In the genomic region with DNA sequence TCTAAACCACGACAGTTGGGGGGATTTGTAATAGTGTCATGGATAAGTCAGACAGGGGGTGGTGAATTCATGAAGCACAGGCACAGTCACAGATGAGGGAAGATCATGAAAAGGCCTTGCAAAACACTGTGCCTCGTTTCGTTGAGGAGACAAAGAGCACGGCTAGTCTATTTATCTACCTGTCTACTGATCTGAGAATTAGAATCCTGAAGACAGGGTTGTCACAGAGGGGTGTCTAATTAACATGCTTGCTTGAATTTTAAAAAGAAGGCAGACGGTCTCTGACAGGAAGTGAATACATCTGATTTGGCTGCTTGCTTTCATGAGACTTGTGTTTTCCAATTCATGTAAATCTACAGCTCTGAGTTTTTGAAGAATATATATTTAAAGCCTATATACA, we compare ENCODE assay signal across 21 mouse cellular contexts. TPM values are rescaled to one million over a fixed set of nuclear protein-coding genes. Genes with fewer than 3 reads are reported as not detected.
A peak's percentile ranks its signal among the peaks of the same experiment; 100 is the strongest.
DNase-seq lines count a peak whose midpoint lies in the region; ATAC-seq and TF ChIP-seq lines count a peak whose summit lies in the region.
"Had no signal": no experiment of that assay in that cellular context is flagged by ENCODE, and none has a peak within 500 bp of the region (broad histone marks: within the 10 kb centered on the region; RNA-seq: fewer than 3 reads in every experiment).

No protein-coding gene starts in this region.

- H3K27me3 ChIP-seq in forebrain, embryonic 15.5 days: no peaks in the 10 kb centered on the region
- H3K27me3 ChIP-seq in forebrain, embryonic 11.5 days (ENCODE audit: control insufficient read depth, insufficient read depth, low read length): no peaks in the 10 kb centered on the region
- no peaks in the 10 kb centered on the region for H3K27me3 ChIP-seq in hindbrain, postnatal 0 days (ENCODE audit: insufficient read depth, low read length)
- no peaks in the 10 kb centered on the region for H3K27me3 ChIP-seq in hindbrain, embryonic 11.5 days (ENCODE audit: control insufficient read depth, insufficient read depth, low read length)
- no peaks in the 10 kb centered on the region for H3K27me3 ChIP-seq in forebrain, embryonic 16.5 days (replicated peaks; ENCODE audit: control insufficient read depth, insufficient read depth, low read length)
- H3K27me3 ChIP-seq: heart, embryonic 13.5 days; hindbrain, embryonic 15.5 days; intestine, embryonic 15.5 days had no signal

- no peak overlapping the region for H3K4me2 ChIP-seq in forebrain, embryonic 15.5 days (replicated peaks)
- H3K4me2 ChIP-seq in forebrain, embryonic 11.5 days (ENCODE audit: low read depth, low read length, severe bottlenecking): no peak overlapping the region
- no peak overlapping the region for H3K4me2 ChIP-seq in hindbrain, postnatal 0 days (ENCODE audit: low read depth, low read length)
- no peak overlapping the region for H3K4me2 ChIP-seq in hindbrain, embryonic 11.5 days (replicated peaks; ENCODE audit: low read depth, low read length)
- no peak overlapping the region for H3K4me2 ChIP-seq in forebrain, embryonic 16.5 days (ENCODE audit: low read length)
- H3K4me2 ChIP-seq: heart, embryonic 13.5 days; hindbrain, embryonic 15.5 days; intestine, embryonic 15.5 days had no signal

- no peak for DNase-seq in forebrain, embryonic 11.5 days (ENCODE audit: low spot score)
- peak; percentile 13 for DNase-seq in hindbrain, postnatal 0 days (ENCODE audit: low spot score)
- no peak for DNase-seq in hindbrain, embryonic 11.5 days (ENCODE audit: low spot score)
- DNase-seq in brain, embryonic 14.5 days (ENCODE audit: low read depth): peak; percentile 72
- no peak for DNase-seq in spleen, adult 12 weeks (ENCODE audit: low spot score)
- DNase-seq: adrenal gland, adult 2 months; adrenal gland, postnatal 14 days; cerebellum, adult 18-20 months; cerebellum, adult 9-10 months; cerebellum, postnatal 14 days; gastrocnemius, postnatal 25 days; heart, adult 2 months; kidney, adult 11 months; kidney, adult 8-10 months had no signal

- TF ChIP-seq CTCF in hindbrain, postnatal 0 days (IDR thresholded peaks at IDR 0.05; ENCODE audit: low read depth): no peak
- TF ChIP-seq CTCF in brain, embryonic 14.5 days (IDR thresholded peaks at IDR 0.05; ENCODE audit: borderline replicate concordance, extremely low read depth, insufficient read depth, insufficient read length): no peak

- peaks cover 46% of the 10 kb centered on the region for H3K4me1 ChIP-seq in forebrain, embryonic 15.5 days
- H3K4me1 ChIP-seq in forebrain, embryonic 11.5 days (replicated peaks; ENCODE audit: control insufficient read depth, insufficient read depth, low read length): peaks cover 4% of the 10 kb centered on the region; the same call in 1 of the 2 replicates
- 0 out of 2 replicates have a peak, but pooled peaks cover 6% of the 10 kb centered on the region for H3K4me1 ChIP-seq in hindbrain, postnatal 0 days (ENCODE audit: insufficient read depth, low read length)
- 0 out of 2 replicates have a peak, but pooled peaks cover 3% of the 10 kb centered on the region for H3K4me1 ChIP-seq in hindbrain, embryonic 11.5 days (replicated peaks; ENCODE audit: control insufficient read depth, insufficient read depth, low read length)
- H3K4me1 ChIP-seq in forebrain, embryonic 16.5 days (replicated peaks; ENCODE audit: control insufficient read depth, insufficient read depth, low read length): peaks cover 41% of the 10 kb centered on the region

- 8% methylated on average over 5 of the region's 5 CpGs for WGBS in forebrain, embryonic 15.5 days
- 22% methylated on average over 5 of the region's 5 CpGs for WGBS in forebrain, embryonic 11.5 days
- WGBS in hindbrain, postnatal 0 days: 22% methylated on average over 5 of the region's 5 CpGs
- 28% methylated on average over 5 of the region's 5 CpGs for WGBS in hindbrain, embryonic 11.5 days
- 9% methylated on average over 5 of the region's 5 CpGs for WGBS in forebrain, embryonic 16.5 days

- H3K36me3 ChIP-seq in forebrain, embryonic 15.5 days: no peaks in the 10 kb centered on the region
- no peaks in the 10 kb centered on the region for H3K36me3 ChIP-seq in forebrain, embryonic 11.5 days (ENCODE audit: control insufficient read depth, insufficient read depth, low read length)
- no peaks in the 10 kb centered on the region for H3K36me3 ChIP-seq in hindbrain, postnatal 0 days (ENCODE audit: insufficient read depth, low read length)
- no peaks in the 10 kb centered on the region for H3K36me3 ChIP-seq in hindbrain, embryonic 11.5 days (ENCODE audit: control insufficient read depth, insufficient read depth, low read length)
- no peaks in the 10 kb centered on the region for H3K36me3 ChIP-seq in forebrain, embryonic 16.5 days (ENCODE audit: control insufficient read depth, insufficient read depth)
- H3K36me3 ChIP-seq: heart, embryonic 10.5 days; heart, embryonic 13.5 days; hindbrain, embryonic 15.5 days; intestine, embryonic 15.5 days had no signal

- ATAC-seq in forebrain, embryonic 15.5 days (replicated peaks): no peak; the same call in 1 of the 2 replicates
- no peak for ATAC-seq in forebrain, embryonic 11.5 days (replicated peaks; ENCODE audit: low FRiP score)
- no peak for ATAC-seq in hindbrain, postnatal 0 days
- ATAC-seq in hindbrain, embryonic 11.5 days (ENCODE audit: low FRiP score): no peak
- ATAC-seq in forebrain, embryonic 16.5 days: peak; percentile 50
- ATAC-seq: CD4-positive, CD25-positive, alpha-beta regulatory T cell, adult 4 months; intestine, embryonic 15.5 days had no signal

- TF ChIP-seq POLR2A in brain, embryonic 14.5 days (IDR thresholded peaks at IDR 0.05; ENCODE audit: borderline replicate concordance, extremely low read depth, insufficient read depth, insufficient read length, poor library complexity, severe bottlenecking): no peak

- peak overlapping the region; percentile 77 for H3K27ac ChIP-seq in forebrain, embryonic 15.5 days (replicated peaks)
- no peak overlapping the region for H3K27ac ChIP-seq in forebrain, embryonic 11.5 days (ENCODE audit: low read depth, low read length)
- no peak overlapping the region for H3K27ac ChIP-seq in hindbrain, postnatal 0 days
- H3K27ac ChIP-seq in hindbrain, embryonic 11.5 days (ENCODE audit: low read depth, low read length): no peak overlapping the region
- H3K27ac ChIP-seq in forebrain, embryonic 16.5 days (ENCODE audit: low read length): peak overlapping the region; percentile 83
- H3K27ac ChIP-seq: heart, adult 2 months; heart, embryonic 10.5 days; heart, embryonic 13.5 days; hindbrain, embryonic 15.5 days; intestine, embryonic 15.5 days had no signal

- H3K9ac ChIP-seq in forebrain, embryonic 15.5 days (replicated peaks): no peak overlapping the region
- H3K9ac ChIP-seq in forebrain, embryonic 11.5 days (ENCODE audit: low read length): no peak overlapping the region
- H3K9ac ChIP-seq in hindbrain, postnatal 0 days (replicated peaks; ENCODE audit: low read length): no peak overlapping the region
- H3K9ac ChIP-seq in hindbrain, embryonic 11.5 days (ENCODE audit: low read depth, low read length): no peak overlapping the region
- no peak overlapping the region for H3K9ac ChIP-seq in forebrain, embryonic 16.5 days (replicated peaks; ENCODE audit: low read depth, low read length)
- H3K9ac ChIP-seq: heart, embryonic 13.5 days; hindbrain, embryonic 15.5 days; intestine, embryonic 15.5 days had no signal

- no peaks in the 10 kb centered on the region for H3K9me3 ChIP-seq in forebrain, embryonic 15.5 days
- no peaks in the 10 kb centered on the region for H3K9me3 ChIP-seq in forebrain, embryonic 11.5 days (ENCODE audit: control insufficient read depth, low read length)
- H3K9me3 ChIP-seq in hindbrain, postnatal 0 days (ENCODE audit: low read length): no peaks in the 10 kb centered on the region
- no peaks in the 10 kb centered on the region for H3K9me3 ChIP-seq in hindbrain, embryonic 11.5 days (ENCODE audit: control insufficient read depth, low read length)
- H3K9me3 ChIP-seq in forebrain, embryonic 16.5 days (ENCODE audit: control insufficient read depth, low read length): no peaks in the 10 kb centered on the region
- H3K9me3 ChIP-seq: heart, embryonic 10.5 days; heart, embryonic 13.5 days; hindbrain, embryonic 15.5 days; intestine, embryonic 15.5 days had no signal

- H3K4me3 ChIP-seq in forebrain, embryonic 15.5 days: no peak overlapping the region
- H3K4me3 ChIP-seq in forebrain, embryonic 11.5 days (ENCODE audit: low read depth, low read length): no peak overlapping the region
- no peak overlapping the region for H3K4me3 ChIP-seq in hindbrain, postnatal 0 days (ENCODE audit: low read length)
- H3K4me3 ChIP-seq in hindbrain, embryonic 11.5 days (ENCODE audit: low read depth, low read length): no peak overlapping the region
- no peak overlapping the region for H3K4me3 ChIP-seq in forebrain, embryonic 16.5 days (replicated peaks; ENCODE audit: low read length)
- H3K4me3 ChIP-seq: heart, adult 2 months; heart, embryonic 10.5 days; heart, embryonic 13.5 days; hindbrain, embryonic 15.5 days; intestine, embryonic 15.5 days had no signal

RNA-seq across cellular contexts. Expression of a gene that starts 52.3 kb away (rescaled TPM):
- polyA plus RNA-seq in forebrain, embryonic 15.5 days (2015; fragmentation: Nextera tagmentation; extraction: Ambion mirVana): 36.4 and 38.8 TPM in 2 replicates
- 21.3 and 22.4 TPM in 2 replicates for polyA plus RNA-seq in forebrain, embryonic 11.5 days (2014; fragmentation: Nextera tagmentation; extraction: Ambion mirVana)
- total RNA-seq in hindbrain, postnatal 0 days (2014; rRNA removed): 104 and 107 TPM in 2 replicates
- 17.0 and 17.7 TPM in 2 replicates for polyA plus RNA-seq in hindbrain, postnatal 0 days (2015; fragmentation: Nextera tagmentation; extraction: Ambion mirVana)
- 20.8 and 25.6 TPM in 2 replicates for polyA plus RNA-seq in hindbrain, embryonic 11.5 days (2014; fragmentation: Nextera tagmentation; extraction: Ambion mirVana)
- polyA plus RNA-seq in brain, embryonic 14.5 days (2012; rRNA removed): 30.4 and 52.2 TPM in 2 replicates
- 35.4 and 43.9 TPM in 2 replicates for polyA plus RNA-seq in forebrain, embryonic 16.5 days (2015; fragmentation: Nextera tagmentation; extraction: Ambion mirVana)

Comparison
In these comparisons a context has a peak if more than half of its experiments do, and no peak if none do; other contexts are left out.
1. H3K27ac ChIP-seq: peak in forebrain, embryonic 15.5 days (single experiment) and forebrain, embryonic 16.5 days (single experiment); none in forebrain, embryonic 11.5 days (single experiment), hindbrain, postnatal 0 days (single experiment) and hindbrain, embryonic 11.5 days (single experiment).
2. DNase-seq: peak in hindbrain, postnatal 0 days (single experiment) and brain, embryonic 14.5 days (single experiment); none in forebrain, embryonic 11.5 days (single experiment), hindbrain, embryonic 11.5 days (single experiment) and spleen, adult 12 weeks (single experiment).